Mouse (Mus musculus): ENCODE measurements at regions not wholly inside any gene's neighbourhood (a gene's known extent, or its start where the extent isn't known, plus 50 kb on each side); places are given as distances from the start of the nearest gene placed in this dataset.
A peak's percentile ranks its signal among the peaks of the same experiment; 100 is the strongest.

DNA sequence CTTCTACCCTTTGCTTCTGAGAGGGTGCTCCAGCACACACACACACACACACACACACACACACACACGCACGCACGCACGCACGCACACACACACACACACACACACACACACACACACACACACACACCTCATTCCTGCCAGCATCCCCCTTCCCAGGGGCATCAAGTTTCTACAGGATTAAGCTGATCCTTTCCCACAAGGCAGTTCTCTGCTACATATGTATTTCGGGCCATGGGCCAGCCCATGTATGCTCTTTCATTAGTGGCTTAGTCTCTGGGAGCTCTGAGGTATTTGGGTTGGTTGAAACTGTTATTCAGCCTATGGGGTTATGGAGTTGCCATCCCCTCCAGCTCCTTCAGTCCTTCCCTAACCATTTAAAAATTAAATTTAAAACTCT, 366.1 kb downstream of the Rergl start:
- ATAC-seq (ENCODE audit: low FRiP score, low TSS enrichment) (no peak), DNase-seq (no peak)
- Histone ChIP-seq H3K4me3 (replicated peaks; ENCODE audit: low read depth, low read length) (no peak overlapping the region), H3K4me1 (ENCODE audit: control insufficient read depth, insufficient read depth, low read length) (no peaks in the 10 kb centered on the region), H3K9ac (replicated peaks; ENCODE audit: low read length) (no peak overlapping the region), H3K27me3 (ENCODE audit: control insufficient read depth, insufficient read depth, low read length) (no peaks in the 10 kb centered on the region), H3K9me3 (ENCODE audit: control insufficient read depth, low read length) (no peaks in the 10 kb centered on the region), H3K4me2 (ENCODE audit: low read length) (no peak overlapping the region), H3K27ac (replicated peaks; ENCODE audit: low read depth, low read length) (no peak overlapping the region), H3K36me3 (ENCODE audit: control insufficient read depth, insufficient read depth, low read length) (no peaks in the 10 kb centered on the region)
- WGBS = 75% methylated on average over 6 of the region's 6 CpGs

DNA sequence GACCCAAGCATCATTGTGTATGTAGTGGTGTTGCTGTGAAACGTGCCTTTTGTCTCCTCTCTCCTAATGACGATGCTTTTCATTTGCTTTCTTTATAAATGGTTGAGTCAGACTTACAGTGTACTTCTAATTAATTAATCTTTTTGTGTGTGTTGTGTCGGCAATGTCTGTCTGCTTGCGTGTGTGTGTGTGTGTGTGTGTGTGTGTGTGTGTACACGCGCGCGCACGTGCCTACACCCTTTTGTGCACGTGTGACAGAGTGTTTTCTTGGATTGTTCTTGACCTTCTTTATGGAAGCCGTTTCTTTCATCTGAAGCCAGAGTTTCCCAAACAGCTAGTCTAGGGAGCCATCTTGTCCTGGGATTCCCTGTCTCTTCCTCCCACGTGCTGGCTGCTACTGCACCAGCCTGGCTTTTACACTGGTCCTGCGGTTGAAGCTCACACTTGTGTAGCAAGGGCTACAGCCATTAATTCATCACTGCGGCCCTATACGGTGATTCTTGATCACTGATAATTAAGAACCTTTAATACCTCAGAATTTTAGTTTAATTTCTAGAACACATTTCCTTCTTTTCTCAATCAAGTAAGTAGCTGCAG, 369.6 kb downstream of the Rergl start:
- Histone ChIP-seq H3K27ac (replicated peaks; ENCODE audit: low read depth, low read length) (no peak overlapping the region), H3K27me3 (ENCODE audit: control insufficient read depth, insufficient read depth, low read length) (no peaks in the 10 kb centered on the region), H3K9me3 (ENCODE audit: control insufficient read depth, low read length) (no peaks in the 10 kb centered on the region), H3K4me3 (replicated peaks; ENCODE audit: low read depth, low read length) (no peak overlapping the region), H3K36me3 (ENCODE audit: control insufficient read depth, insufficient read depth, low read length) (no peaks in the 10 kb centered on the region), H3K9ac (replicated peaks; ENCODE audit: low read length) (no peak overlapping the region), H3K4me1 (ENCODE audit: control insufficient read depth, insufficient read depth, low read length) (no peaks in the 10 kb centered on the region), H3K4me2 (ENCODE audit: low read length) (no peak overlapping the region)
- 87% methylated on average over 15 of the region's 15 CpGs for WGBS
- DNase-seq (no peak), ATAC-seq (ENCODE audit: low FRiP score, low TSS enrichment) (no peak)

DNA sequence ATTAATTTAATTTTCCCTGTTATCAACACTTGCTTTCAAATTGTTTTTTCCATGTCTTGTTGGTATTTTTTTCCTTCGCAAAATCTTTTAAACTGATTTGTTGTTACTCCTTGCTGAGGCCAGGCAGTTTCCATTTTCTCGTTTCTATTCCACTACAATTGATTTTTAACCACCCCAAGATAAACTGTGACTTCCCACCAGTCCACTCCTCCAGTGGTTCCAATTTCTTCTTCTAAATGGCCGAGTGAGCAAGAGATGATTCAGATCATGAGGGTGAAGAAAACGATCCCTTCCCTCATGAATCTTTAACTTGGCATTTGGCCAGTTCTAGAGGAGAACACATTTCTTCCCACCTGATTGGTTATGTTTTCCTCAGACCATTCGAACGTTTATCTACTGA, 393.5 kb downstream of the Rergl start:
- Histone ChIP-seq H3K27me3 (ENCODE audit: control insufficient read depth, insufficient read depth, low read length) (no peaks in the 10 kb centered on the region), H3K9me3 (ENCODE audit: control insufficient read depth, low read length) (no peaks in the 10 kb centered on the region), H3K4me1 (ENCODE audit: control insufficient read depth, insufficient read depth, low read length) (no peaks in the 10 kb centered on the region), H3K9ac (replicated peaks; ENCODE audit: low read length) (no peak overlapping the region), H3K27ac (replicated peaks; ENCODE audit: low read depth, low read length) (no peak overlapping the region), H3K4me3 (replicated peaks; ENCODE audit: low read depth, low read length) (no peak overlapping the region), H3K4me2 (ENCODE audit: low read length) (no peak overlapping the region), H3K36me3 (ENCODE audit: control insufficient read depth, insufficient read depth, low read length) (no peaks in the 10 kb centered on the region)
- DNase-seq = no peak
- WGBS = 82% methylated on average over 6 of the region's 6 CpGs
- ATAC-seq (ENCODE audit: low FRiP score, low TSS enrichment) = no peak

DNA sequence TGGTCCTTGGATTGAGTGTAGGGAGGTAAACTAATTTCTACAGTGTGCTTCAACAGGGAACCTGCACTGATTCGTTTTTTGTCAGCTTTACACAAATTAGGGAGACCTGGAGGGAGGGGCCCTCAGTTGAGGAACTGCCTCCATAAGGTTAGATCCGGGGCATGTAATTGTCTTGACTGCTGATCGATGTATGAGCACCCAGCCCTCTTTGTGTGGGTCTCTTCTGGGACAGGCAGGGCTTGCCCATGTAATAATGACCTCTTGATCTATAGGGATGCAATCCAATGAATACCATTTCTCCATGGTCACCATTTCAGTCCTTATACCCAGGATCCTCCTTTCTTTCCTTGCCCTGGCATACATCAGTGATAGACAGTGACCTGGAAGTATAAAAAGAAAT, 398.4 kb downstream of the Rergl start:
- Histone ChIP-seq H3K9ac (replicated peaks; ENCODE audit: low read length) (no peak overlapping the region), H3K27me3 (ENCODE audit: control insufficient read depth, insufficient read depth, low read length) (no peaks in the 10 kb centered on the region), H3K36me3 (ENCODE audit: control insufficient read depth, insufficient read depth, low read length) (no peaks in the 10 kb centered on the region), H3K27ac (replicated peaks; ENCODE audit: low read depth, low read length) (no peak overlapping the region), H3K4me2 (ENCODE audit: low read length) (no peak overlapping the region), H3K9me3 (ENCODE audit: control insufficient read depth, low read length) (no peaks in the 10 kb centered on the region), H3K4me3 (replicated peaks; ENCODE audit: low read depth, low read length) (no peak overlapping the region), H3K4me1 (ENCODE audit: control insufficient read depth, insufficient read depth, low read length) (no peaks in the 10 kb centered on the region)
- 38% methylated on average over 3 of the region's 3 CpGs for WGBS
- DNase-seq (no peak), ATAC-seq (ENCODE audit: low FRiP score, low TSS enrichment) (no peak)

DNA sequence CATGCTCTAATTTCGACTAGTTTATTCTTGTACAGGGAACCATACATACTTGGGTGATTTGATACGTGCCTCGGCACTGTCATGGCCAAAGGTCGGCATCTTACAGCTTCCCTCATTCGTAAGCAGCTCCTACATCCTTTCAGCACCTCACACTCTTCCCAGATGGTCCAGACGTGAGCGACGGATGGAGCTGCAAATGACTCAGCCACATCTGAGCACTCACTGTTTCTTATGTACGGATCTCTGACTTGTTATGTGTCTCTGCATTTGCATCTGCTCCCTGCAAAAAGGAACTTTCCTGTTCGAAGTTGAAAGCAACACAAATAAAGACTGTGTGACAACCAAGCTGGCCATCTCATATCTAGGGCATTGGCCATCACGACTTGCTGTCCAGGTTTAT, 402.5 kb downstream of the Rergl start:
- ATAC-seq (ENCODE audit: low FRiP score, low TSS enrichment) (no peak), DNase-seq (no peak)
- Histone ChIP-seq H3K4me2 (ENCODE audit: low read length) (no peak overlapping the region), H3K4me3 (replicated peaks; ENCODE audit: low read depth, low read length) (no peak overlapping the region), H3K4me1 (ENCODE audit: control insufficient read depth, insufficient read depth, low read length) (no peaks in the 10 kb centered on the region), H3K36me3 (ENCODE audit: control insufficient read depth, insufficient read depth, low read length) (no peaks in the 10 kb centered on the region), H3K9me3 (ENCODE audit: control insufficient read depth, low read length) (no peaks in the 10 kb centered on the region), H3K27me3 (ENCODE audit: control insufficient read depth, insufficient read depth, low read length) (no peaks in the 10 kb centered on the region), H3K27ac (replicated peaks; ENCODE audit: low read depth, low read length) (no peak overlapping the region), H3K9ac (replicated peaks; ENCODE audit: low read length) (no peak overlapping the region)
- WGBS = 94% methylated on average over 11 of the region's 11 CpGs

DNA sequence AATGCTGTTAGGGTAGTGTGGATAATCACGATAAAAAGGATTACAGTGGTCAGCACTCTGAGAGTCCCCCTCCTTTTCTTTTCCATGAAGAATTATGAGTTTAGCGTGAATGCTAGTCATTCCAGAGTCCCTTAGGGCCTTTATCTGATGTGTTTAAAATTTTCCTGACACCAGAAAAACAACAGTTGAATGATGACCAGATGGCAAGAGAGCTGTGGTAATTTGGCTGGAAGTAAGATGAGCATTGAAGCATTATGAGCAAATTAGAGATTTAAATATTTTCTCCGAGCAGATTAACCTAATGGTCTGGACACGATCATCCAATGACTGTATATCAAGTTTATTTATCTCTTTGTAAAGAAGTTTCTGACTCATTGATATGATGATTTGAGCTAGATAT, 417.1 kb upstream of the Igbp1b start:
- 46% methylated on average over 4 of the region's 4 CpGs for WGBS
- H3K9me3 ChIP-seq (ENCODE audit: control insufficient read depth, low read length) = no peaks in the 10 kb centered on the region
- no peaks in the 10 kb centered on the region for H3K4me1 ChIP-seq (ENCODE audit: control insufficient read depth, insufficient read depth, low read length)
- H3K4me2 ChIP-seq (ENCODE audit: low read length) = no peak overlapping the region
- no peaks in the 10 kb centered on the region for H3K36me3 ChIP-seq (ENCODE audit: control insufficient read depth, insufficient read depth, low read length)
- no peak overlapping the region for H3K9ac ChIP-seq (replicated peaks; ENCODE audit: low read length)
- H3K27me3 ChIP-seq (ENCODE audit: control insufficient read depth, insufficient read depth, low read length) = no peaks in the 10 kb centered on the region
- no peak for ATAC-seq (ENCODE audit: low FRiP score, low TSS enrichment)
- no peak overlapping the region for H3K27ac ChIP-seq (replicated peaks; ENCODE audit: low read depth, low read length)
- no peak overlapping the region for H3K4me3 ChIP-seq (replicated peaks; ENCODE audit: low read depth, low read length)
- DNase-seq = peak; percentile 2

DNA sequence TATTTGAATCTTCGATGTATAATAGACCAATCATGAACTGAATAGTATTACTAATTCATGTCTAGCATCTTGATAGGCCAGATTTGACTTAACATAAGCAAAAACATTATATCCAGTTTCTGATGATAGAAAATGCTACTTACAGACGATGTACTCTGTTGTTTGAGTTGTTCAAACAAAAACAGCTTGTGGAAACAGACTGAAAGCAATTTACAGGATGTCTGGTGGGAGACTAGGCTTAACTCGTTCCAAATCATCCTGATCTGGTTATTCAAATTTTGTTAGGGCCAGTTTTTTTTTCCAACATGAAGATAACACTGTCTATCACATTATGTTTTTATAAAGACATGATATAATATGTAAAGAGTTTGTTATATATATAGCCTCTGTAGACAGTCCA, 369.4 kb upstream of the Igbp1b start:
- H3K9ac ChIP-seq (replicated peaks; ENCODE audit: low read length) = no peak overlapping the region
- H3K27me3 ChIP-seq (ENCODE audit: control insufficient read depth, insufficient read depth, low read length) = no peaks in the 10 kb centered on the region
- H3K4me3 ChIP-seq (replicated peaks; ENCODE audit: low read depth, low read length) = no peak overlapping the region
- H3K9me3 ChIP-seq (ENCODE audit: control insufficient read depth, low read length) = no peaks in the 10 kb centered on the region
- H3K36me3 ChIP-seq (ENCODE audit: control insufficient read depth, insufficient read depth, low read length) = no peaks in the 10 kb centered on the region
- no peak overlapping the region for H3K27ac ChIP-seq (replicated peaks; ENCODE audit: low read depth, low read length)
- 84% methylated on average over 3 of the region's 3 CpGs for WGBS
- H3K4me2 ChIP-seq (ENCODE audit: low read length) = no peak overlapping the region
- H3K4me1 ChIP-seq (ENCODE audit: control insufficient read depth, insufficient read depth, low read length) = no peaks in the 10 kb centered on the region
- ATAC-seq (ENCODE audit: low FRiP score, low TSS enrichment) = no peak
- no peak for DNase-seq

DNA sequence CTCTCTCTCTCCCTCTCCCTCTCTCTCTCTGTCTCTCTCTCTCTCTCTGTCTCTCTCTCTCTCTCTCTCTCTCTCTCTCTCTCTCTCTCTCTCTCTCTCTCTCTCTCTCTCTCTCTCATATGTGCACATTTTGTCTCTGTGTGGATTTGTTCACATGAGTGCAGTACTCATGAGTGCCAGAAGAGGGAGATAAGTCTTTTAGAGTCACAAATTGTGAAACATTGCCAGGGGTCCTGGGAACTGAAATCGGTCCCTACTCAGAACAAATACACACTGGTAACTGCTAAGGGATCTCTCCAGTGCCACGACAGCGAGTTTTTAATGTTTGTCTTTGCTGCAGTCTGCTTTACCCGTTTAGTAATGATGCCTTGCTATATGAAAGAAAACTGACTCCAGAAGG, 356.2 kb upstream of the Igbp1b start:
- Histone ChIP-seq H3K27ac (replicated peaks; ENCODE audit: low read depth, low read length) (no peak overlapping the region), H3K9ac (replicated peaks; ENCODE audit: low read length) (no peak overlapping the region), H3K4me1 (ENCODE audit: control insufficient read depth, insufficient read depth, low read length) (no peaks in the 10 kb centered on the region), H3K36me3 (ENCODE audit: control insufficient read depth, insufficient read depth, low read length) (no peaks in the 10 kb centered on the region), H3K27me3 (ENCODE audit: control insufficient read depth, insufficient read depth, low read length) (no peaks in the 10 kb centered on the region), H3K9me3 (ENCODE audit: control insufficient read depth, low read length) (0 out of 2 replicates have a peak, but pooled peaks cover 3% of the 10 kb centered on the region), H3K4me3 (replicated peaks; ENCODE audit: low read depth, low read length) (no peak overlapping the region), H3K4me2 (ENCODE audit: low read length) (no peak overlapping the region)
- ATAC-seq (ENCODE audit: low FRiP score, low TSS enrichment) (no peak), DNase-seq (no peak)
- WGBS = 90% methylated on average over 4 of the region's 4 CpGs

DNA sequence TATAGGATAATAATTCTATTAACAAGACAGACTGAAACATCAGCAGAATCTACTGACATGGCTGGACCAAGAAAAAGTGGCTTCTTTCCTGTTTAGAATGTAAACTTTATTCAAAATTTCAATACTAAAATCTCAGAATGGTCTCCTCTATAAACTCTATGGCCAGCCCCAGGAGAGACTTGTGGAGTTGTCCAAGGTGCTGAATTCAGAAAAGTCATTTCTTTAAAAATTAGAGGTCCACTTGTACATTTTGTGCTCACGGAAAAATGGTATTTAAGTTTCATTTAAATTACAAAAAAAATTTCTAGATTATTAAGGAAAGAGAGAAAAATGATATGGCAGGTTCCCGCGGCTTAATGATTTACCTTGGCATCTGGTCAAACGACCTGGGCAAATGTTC, 352.2 kb upstream of the Igbp1b start:
- WGBS = 85% methylated on average over 4 of the region's 4 CpGs

More for the DNA sequence above, 352.2 kb upstream of the Igbp1b start:
- H3K36me3 ChIP-seq (ENCODE audit: control insufficient read depth, insufficient read depth, low read length) = no peaks in the 10 kb centered on the region
- DNase-seq = no peak
- H3K9ac ChIP-seq (replicated peaks; ENCODE audit: low read length) = no peak overlapping the region
- H3K4me2 ChIP-seq (ENCODE audit: low read length) = no peak overlapping the region
- H3K4me1 ChIP-seq (ENCODE audit: control insufficient read depth, insufficient read depth, low read length) = no peaks in the 10 kb centered on the region
- no peak overlapping the region for H3K27ac ChIP-seq (replicated peaks; ENCODE audit: low read depth, low read length)
- no peaks in the 10 kb centered on the region for H3K9me3 ChIP-seq (ENCODE audit: control insufficient read depth, low read length)
- no peak for ATAC-seq (ENCODE audit: low FRiP score, low TSS enrichment)
- no peak overlapping the region for H3K4me3 ChIP-seq (replicated peaks; ENCODE audit: low read depth, low read length)
- no peaks in the 10 kb centered on the region for H3K27me3 ChIP-seq (ENCODE audit: control insufficient read depth, insufficient read depth, low read length)
